Mouse (Mus musculus): ENCODE results near the gene Zfp661.
A peak's percentile ranks its signal among the peaks of the same experiment; 100 is the strongest.

Zfp661 gene

DNA sequence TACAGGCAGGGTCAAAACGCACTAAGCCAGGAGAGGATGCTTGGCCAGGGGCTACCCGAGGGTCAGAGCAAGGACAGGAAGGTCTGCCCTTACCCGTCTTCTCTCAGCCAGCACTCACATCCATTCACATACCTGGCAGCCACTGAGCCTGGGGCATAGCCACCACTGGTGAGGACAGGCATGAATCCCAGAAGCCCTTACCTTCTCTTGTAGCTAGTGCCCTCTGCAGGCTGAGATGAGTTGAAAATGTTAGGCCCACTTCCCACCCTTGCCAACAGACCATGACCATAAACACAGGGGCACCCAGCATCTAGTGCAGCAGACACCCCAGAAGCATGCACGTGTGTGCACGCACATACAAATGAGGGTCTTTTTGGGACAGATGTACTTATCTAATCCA lies 35.8 kb downstream of the Zfp661 start:
- no peak for DNase-seq (ENCODE audit: extremely low read depth, low read depth, low spot score)

DNA sequence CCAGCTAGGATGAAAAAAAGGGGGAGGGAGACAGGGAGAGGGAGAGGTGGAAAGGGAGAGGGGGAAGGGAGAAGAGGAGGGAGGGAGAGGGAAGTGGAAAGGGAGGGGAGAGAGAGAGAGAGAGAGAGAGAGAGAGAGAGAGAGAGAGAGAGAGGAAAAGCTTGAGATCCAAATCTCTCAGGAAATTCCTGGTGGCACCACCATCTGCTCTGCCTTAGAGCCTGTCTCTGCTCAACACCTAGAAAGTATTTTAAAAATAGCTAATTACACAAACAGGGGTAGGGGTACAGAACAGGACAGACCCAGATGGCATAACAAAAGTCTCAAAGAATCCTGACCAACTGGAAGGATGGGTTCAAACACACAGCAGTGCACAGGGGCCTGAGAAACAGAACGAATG lies 36.4 kb downstream of the Zfp661 start:
- DNase-seq (ENCODE audit: extremely low read depth, low read depth, low spot score): no peak

DNA sequence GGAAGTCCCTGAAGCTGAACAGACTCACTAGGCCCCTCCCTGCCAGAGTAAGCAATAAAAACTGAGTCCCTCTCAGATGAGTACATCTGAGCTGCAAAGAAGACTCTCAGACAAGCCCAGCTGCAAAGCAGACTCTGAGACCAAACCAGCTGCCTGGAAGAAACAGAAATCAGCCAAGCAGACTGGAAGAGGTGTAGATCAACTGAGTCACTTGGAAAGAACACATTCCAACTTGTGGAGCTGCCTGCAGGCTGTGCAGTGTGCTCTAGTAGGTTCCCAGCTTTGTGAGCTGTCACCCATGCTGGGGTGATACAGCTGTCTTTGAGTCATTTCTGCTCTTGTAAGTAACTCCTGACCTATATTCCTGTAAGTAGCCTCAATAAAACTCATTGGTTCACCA lies 37.2 kb downstream of the Zfp661 start:
- DNase-seq (ENCODE audit: extremely low read depth, low read depth, low spot score): no peak

DNA sequence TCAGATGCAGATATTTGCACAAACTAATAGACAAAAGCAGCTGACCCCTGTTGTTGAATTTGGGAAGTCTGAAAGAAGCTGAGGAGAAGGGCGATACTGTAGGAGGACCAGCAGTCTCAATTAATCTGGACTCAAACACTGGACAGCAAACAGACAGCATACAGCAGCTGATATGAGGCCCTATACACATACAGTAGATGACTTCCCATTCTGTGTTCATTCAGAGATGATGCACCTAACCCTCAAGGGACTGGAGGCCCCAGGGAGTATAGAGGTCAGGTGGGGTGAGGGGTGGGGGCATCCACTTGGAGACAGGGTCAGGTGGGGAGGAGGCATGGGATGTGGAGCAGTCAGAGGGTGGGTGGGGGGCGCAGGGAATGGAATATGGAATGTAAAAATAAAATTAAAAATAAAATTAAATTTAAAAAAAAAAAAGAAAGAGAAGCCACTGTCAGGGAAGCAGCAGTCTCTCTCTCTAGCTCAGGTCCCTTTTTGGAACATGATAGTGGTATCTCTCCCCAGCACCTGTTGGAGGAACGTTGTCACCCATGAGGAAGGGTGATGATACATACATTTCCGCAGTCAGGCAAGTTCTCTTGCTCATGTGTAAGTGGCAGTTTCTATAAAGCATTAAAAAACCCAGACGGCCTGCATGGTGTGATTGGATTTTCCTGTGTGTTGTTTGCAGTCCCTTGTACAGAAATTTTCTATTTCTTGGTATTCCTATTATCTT lies 38.4 kb downstream of the Zfp661 start:
- DNase-seq (ENCODE audit: extremely low read depth, low read depth, low spot score): no peak

DNA sequence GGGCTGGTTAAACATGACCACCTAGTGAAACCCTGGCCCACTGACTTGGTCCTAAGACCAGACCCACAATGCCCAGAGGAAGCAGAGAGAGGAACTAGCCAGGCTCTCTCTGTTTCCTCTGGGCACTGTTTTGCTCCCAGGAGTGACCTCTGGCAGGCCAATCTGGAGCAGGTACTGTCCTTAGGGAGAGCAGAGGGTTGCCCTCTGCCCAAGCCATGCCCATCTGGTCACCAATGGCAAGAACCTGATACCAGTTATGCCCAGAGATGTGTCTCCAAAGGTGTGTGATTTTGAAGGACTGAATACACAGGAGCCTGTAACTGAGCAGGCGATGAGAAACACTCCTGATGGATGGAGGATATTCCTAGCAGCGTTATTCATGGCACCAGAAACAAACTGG lies 45.2 kb downstream of the Zfp661 start:
- DNase-seq (ENCODE audit: extremely low read depth, low read depth, low spot score): no peak

DNA sequence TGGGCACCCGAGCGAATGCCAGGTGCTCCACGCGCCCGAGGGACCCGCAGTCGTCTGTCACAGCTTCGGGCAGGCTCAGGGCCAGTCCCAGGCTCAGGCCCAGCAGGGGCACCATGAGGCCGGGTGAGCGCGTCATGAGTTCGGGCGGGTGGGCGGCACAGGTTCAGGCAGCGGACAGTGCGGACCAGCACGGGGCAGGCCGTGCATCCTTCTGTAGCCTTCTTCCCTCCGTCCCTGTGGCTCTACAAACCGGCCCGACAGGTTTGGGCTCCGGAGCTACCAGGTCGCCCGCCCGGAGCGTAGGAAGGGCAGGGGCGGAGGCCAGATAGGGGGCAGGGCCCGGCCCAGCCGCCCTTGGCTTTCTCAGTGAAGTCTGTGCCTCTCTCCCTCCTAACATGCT lies 45.7 kb downstream of the Zfp661 start, which contains the start of gene Prom2:
Gene Prom2 (minus strand): TSS at position 283 of the 400 bp plus-strand sequence.
- peak; percentile 14 for DNase-seq (ENCODE audit: extremely low read depth, low read depth, low spot score)

DNA sequence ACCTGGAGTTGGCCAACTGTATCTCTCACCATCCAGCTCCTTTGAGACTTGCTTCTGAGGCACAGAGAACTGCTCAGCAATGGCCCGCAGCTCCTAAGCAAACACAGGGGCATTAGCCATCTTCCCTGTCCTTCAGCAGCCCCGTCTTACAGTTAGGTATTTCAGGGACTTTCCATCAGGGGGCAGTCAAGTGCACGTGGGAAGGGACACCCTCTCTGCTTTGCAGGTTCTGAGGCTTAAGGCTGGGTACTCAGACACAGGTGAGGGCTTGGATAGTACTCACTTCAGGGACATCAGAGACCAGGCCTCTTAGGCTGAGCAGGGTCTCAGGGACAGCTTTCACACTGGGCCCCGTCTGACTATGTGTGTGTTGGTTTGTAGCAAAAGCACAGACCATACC lies 47.4 kb downstream of the Zfp661 start:
- no peak for DNase-seq (ENCODE audit: extremely low read depth, low read depth, low spot score)

DNA sequence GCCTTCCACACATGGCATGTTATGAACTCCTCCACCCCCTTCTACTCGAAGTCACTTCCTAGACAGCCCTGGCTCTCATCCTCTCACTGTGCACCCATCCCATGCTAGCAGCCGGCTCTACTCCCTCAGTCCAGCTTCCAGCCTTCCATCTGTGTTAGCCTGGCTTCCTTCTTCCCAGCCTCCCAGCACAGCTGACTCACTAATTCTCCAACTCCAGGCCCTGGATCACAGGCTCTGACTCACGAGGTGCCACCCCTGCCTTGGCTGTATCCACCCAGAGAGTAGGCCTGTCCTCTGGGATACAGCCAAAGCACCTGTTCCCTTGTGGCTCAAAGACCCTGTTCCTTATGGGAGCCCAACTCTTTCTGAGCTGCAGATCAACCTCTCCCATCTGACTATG lies 49.3 kb downstream of the Zfp661 start:
- DNase-seq (ENCODE audit: extremely low read depth, low read depth, low spot score): no peak

DNA sequence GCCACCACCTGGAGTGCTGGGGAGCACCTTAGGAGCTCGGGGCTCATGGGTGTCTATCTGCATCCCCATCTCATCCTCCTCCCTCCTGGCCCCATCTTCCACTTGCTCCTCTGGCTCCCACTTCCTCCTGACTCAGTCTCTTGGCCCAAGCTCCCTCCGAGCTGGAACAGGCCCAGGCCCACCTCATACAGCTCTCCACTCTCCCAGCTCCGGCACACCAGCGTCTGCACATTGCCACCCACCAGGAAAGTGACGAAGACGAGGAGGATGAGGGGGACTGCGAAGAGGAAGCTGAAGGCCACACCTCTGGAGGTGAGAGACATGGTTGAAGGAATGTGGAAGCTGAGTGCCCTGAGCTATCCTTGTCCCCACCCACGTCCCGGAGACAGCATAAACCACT lies 51.5 kb downstream of the Zfp661 start:
- DNase-seq (ENCODE audit: extremely low read depth, low read depth, low spot score): no peak

DNA sequence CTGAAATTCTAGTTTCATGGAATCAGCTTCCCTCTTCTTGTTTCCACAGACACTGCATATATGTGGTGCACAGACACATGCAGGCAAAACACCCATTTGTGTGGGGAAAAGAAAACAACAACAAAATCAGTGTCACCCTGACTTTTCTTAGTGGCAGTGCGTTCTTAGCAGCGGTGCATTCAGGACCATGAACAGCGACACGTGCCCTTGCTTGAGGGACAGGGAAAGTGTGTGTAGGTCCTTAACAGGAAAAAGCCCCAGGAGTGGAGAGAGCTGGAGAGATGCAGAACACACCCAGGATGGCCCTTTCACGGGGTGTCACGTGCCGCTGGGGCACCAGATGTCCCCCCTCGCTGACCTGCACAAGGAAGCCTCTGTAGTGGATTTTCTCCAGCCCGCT lies 54.5 kb downstream of the Zfp661 start:
- no peak for DNase-seq (ENCODE audit: extremely low read depth, low read depth, low spot score)

DNA sequence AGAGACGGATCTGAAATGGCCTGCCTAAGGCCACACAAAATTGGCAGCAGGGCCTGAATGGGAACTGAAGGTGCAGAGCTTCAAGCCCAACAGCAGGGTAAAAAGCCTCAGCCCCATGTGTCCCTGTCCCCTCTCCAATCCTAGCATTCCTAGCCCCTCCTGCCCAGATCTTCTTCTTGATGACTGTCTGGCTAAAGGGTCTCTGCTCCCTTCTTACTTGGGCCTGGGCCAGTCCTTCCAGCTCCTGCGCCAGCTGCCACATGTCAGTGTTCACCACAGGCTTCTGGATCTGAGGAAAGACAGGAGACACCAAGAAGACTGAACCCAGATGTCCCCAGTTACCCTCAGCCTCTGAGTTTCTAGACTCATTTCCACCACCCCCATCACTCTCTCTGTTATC lies 55.3 kb downstream of the Zfp661 start:
- no peak for DNase-seq (ENCODE audit: extremely low read depth, low read depth, low spot score)

DNA sequence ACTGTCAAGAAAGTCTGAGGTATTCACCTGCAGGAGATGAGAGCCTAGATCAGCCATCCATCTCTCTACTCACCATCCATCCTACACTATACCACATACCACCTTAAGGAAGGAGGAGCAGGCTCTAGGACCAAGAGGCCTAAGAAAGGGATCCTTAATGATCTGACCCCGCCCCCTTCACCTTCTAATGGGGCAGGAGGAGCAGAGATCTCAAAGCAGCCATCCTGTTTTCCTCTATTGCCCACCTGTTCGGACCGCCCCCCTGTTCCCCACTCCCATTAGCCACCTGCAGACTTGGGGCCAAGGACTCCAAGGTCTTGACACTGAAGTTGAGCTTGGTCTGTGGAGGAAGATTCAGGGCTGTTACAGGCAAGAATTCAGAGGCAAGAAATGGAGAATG lies 56.5 kb downstream of the Zfp661 start:
- no peak for DNase-seq (ENCODE audit: extremely low read depth, low read depth, low spot score)

DNA sequence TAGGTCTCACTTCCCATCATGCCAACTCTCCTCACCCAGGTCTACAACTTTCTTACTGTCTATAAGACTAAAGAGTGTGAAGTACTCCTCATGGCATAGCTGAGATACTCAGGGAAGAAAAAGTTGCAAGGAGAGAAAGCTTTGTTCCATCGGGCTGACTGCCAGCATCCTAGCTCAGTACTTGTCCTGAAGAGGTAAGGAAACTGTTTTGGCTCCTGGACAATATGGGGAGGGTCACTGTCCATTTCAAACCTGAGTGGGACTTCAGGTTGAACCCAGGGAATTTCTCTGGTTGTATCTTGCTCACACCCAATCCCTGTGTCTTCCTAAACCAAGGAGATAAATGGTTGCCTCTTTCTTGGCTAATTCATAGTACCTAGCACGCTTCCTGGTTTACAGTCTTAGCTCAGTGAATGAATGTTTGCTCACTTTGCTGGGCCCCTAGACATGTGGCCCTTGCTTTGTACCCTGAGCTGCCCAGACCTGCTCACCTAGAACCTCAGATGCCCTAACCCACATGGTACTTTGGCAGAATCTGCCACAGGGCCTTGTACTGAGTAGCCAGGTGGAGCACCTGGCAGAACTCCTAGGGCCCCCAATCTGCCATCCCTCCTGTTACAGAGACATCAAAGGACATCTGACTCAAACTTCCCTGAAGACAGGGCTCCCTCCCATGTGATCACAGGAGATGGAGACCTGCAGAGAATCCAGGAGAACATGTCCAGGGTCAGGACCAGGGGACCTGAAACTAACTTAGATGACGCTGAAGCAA lies 61.7 kb downstream of the Zfp661 start:
- DNase-seq (ENCODE audit: extremely low read depth, low read depth, low spot score): no peak
